Mouse (Mus musculus) midbrain, embryonic 10.5 days (tissue): ENCODE measurements around the gene Tymp. TPM values are rescaled to one million over a fixed set of nuclear protein-coding genes. Genes with fewer than 3 reads are reported as not detected.

ENCODE experiments used
- DNase-seq: peaks from one replicate; pipeline ENCODE4 v3.0.0-alpha.2; 2017; ENCODE audit warnings: low spot score
- H3K27ac ChIP-seq: fragments of 300-500 bp; sonication (generic); replicated peaks from 2 replicates; pipeline ENCODE4 v1.5.1; 2016; ENCODE audit warnings: mild to moderate bottlenecking
- H3K27me3 ChIP-seq: fragments of 300-500 bp; sonication (generic); 2 replicates; pipeline ENCODE4 v1.6.1; 2016; ENCODE audit warnings: low read depth, mild to moderate bottlenecking; ENCODE audit not compliant: poor library complexity, severe bottlenecking
- H3K36me3 ChIP-seq: fragments of 300-500 bp; sonication (generic); 2 replicates; pipeline ENCODE4 v1.6.1; 2016; ENCODE audit warnings: mild to moderate bottlenecking, moderate library complexity
- H3K4me1 ChIP-seq: fragments of 300-500 bp; sonication (generic); 2 replicates; pipeline ENCODE4 v1.6.1; 2016
- H3K4me3 ChIP-seq: fragments of 300-500 bp; sonication (generic); 2 replicates; pipeline ENCODE4 v1.5.1; 2016; ENCODE audit warnings: mild to moderate bottlenecking, moderate library complexity
- H3K9me3 ChIP-seq: fragments of 300-500 bp; sonication (generic); replicated peaks from 2 replicates; pipeline ENCODE4 v1.6.1; 2016; ENCODE audit warnings: mild to moderate bottlenecking
- WGBS: fragments of 180-500 bp; shearing (Covaris S2); methylation state at CpG from one replicate; pipeline ENCODE4 v1.1.7; 2016; 5-methylcytosine and 5-hydroxymethylcytosine counted together
- polyA plus RNA-seq: library from polyadenylated mRNA; unstranded; fragments of >200 nt; fragmentation: Nextera tagmentation; extraction: Ambion mirVana; gene quantifications from 2 replicates; pipeline ENCODE4 v1.2.1, GENCODE M21; 2016

The Tymp gene
- polyA plus RNA-seq, 1 experiment from 2014 or later: 1.6 TPM

DNA sequence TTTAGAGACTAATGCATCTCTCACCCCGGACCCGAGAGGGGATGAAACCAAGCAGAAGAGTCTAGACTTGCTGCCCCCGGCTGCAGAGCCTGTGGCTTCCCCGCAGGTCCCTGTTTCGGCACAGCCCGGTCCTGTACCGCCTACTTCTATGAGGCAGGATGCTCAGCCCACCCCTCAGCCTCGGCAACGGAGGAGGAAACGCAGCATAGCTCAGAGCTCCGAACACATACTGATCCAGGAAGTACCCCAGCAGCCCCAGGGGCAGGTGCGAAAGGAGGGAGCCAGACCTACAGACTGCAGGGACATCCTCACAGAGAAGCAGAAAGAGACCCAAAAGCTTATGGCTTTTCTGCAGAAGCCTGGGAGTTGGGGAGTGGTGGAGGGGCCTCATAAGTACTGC is 10.3 kb upstream of the Tymp start:
- 49% methylated on average over 12 of the region's 12 CpGs for WGBS

GRCm38 (mm10) chr15:89384617-89385016 is 7.8 kb upstream of the Tymp start, which contains the start of gene Klhdc7b:
Gene Klhdc7b, plus strand, starts transcription at chr15:89384917.
- Histone ChIP-seq H3K4me3 (no peak within 1 kb of the TSS), H3K36me3 (no peaks in the 10 kb centered on the region), H3K4me1 (peaks cover under 1% of the 10 kb centered on the region), H3K27ac (no peak within 1 kb of the TSS), H3K27me3 (peaks cover 47% of the 10 kb centered on the region), H3K9me3 (no peaks in the 10 kb centered on the region)
- WGBS: 86% methylated on average over 7 of the region's 7 CpGs
- DNase-seq: no peak

More for the DNA sequence above, 10.3 kb upstream of the Tymp start:
- Histone ChIP-seq H3K36me3 (no peaks in the 10 kb centered on the region), H3K27ac (no peak overlapping the region), H3K4me3 (no peak overlapping the region), H3K27me3 (peaks cover 21% of the 10 kb centered on the region; the same call in 1 of the 2 replicates), H3K9me3 (no peaks in the 10 kb centered on the region), H3K4me1 (no peaks in the 10 kb centered on the region)
- no peak for DNase-seq

DNA sequence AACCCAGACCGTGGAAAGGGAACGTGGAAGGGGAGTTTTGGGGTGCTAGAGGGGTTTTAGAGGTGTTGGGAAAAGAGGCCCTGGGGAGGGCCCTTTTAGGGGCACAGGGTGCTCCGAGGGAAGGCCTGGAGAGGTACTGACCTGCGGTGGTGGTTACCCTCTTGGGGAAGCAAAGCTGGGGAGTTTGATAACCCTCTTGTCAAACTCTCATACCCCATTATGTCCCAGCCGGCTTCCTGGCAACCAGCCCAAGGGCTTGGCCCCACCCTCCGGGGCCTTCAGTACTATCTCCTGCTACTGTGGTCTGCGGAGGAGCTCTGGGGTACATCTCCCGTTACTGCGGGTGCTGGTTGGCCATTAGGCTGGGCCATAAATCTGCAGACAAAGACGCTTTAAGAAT is 2.6 kb upstream of the Tymp start:
- no peak for DNase-seq
- 17% methylated on average over 10 of the region's 10 CpGs for WGBS
- H3K27ac ChIP-seq: peak overlapping the region; percentile 10; the same call in 1 of the 2 replicates
- H3K36me3 ChIP-seq: no peaks in the 10 kb centered on the region
- peaks cover 30% of the 10 kb centered on the region for H3K4me1 ChIP-seq
- H3K4me3 ChIP-seq: peak overlapping the region; percentile 56
- no peaks in the 10 kb centered on the region for H3K9me3 ChIP-seq
- peaks cover 79% of the 10 kb centered on the region for H3K27me3 ChIP-seq

- DNase-seq: peak; percentile 58
- Histone ChIP-seq H3K36me3 (no peaks in the 10 kb centered on the region), H3K27me3 (peaks cover 79% of the 10 kb centered on the region), H3K4me3 (peak within 1 kb of the TSS; percentile 56), H3K27ac (peak within 1 kb of the TSS; percentile 10), H3K9me3 (no peaks in the 10 kb centered on the region), H3K4me1 (peaks cover 35% of the 10 kb centered on the region)
- under 1% methylated on average over 33 of the region's 33 CpGs for WGBS
These were observed 2.1 kb upstream of the Tymp start, which contains the start of gene Odf3b for GRCm38 (mm10) chr15:89378831-89379401. Gene Odf3b, minus strand, starts transcription at chr15:89379282.

GRCm38 (mm10) chr15:89377938-89378828 is 1.3 kb upstream of the Tymp start:
- H3K4me1 ChIP-seq: peaks cover 42% of the 10 kb centered on the region
- DNase-seq: no peak
- no peaks in the 10 kb centered on the region for H3K36me3 ChIP-seq
- H3K4me3 ChIP-seq: peak overlapping the region; percentile 56
- no peaks in the 10 kb centered on the region for H3K9me3 ChIP-seq
- 9% methylated on average over 46 of the region's 46 CpGs for WGBS
- H3K27ac ChIP-seq: peak overlapping the region; percentile 10; the same call in 1 of the 2 replicates
- H3K27me3 ChIP-seq: peaks cover 76% of the 10 kb centered on the region

GRCm38 (mm10) chr15:89377362-89377761 is 523 bp upstream of the Tymp start:
- peaks cover 6% of the 10 kb centered on the region for H3K36me3 ChIP-seq
- no peak overlapping the region for H3K27ac ChIP-seq
- no peak for DNase-seq
- peak overlapping the region; percentile 24 for H3K4me3 ChIP-seq
- H3K27me3 ChIP-seq: peaks cover 76% of the 10 kb centered on the region
- no peaks in the 10 kb centered on the region for H3K9me3 ChIP-seq
- WGBS: 4% methylated on average over 18 of the region's 18 CpGs
- H3K4me1 ChIP-seq: peaks cover 50% of the 10 kb centered on the region

- Histone ChIP-seq H3K36me3 (peaks cover 20% of the 10 kb centered on the region), H3K27ac (no peak overlapping the region), H3K9me3 (no peaks in the 10 kb centered on the region), H3K4me3 (no peak overlapping the region), H3K27me3 (peaks cover 64% of the 10 kb centered on the region), H3K4me1 (peaks cover 52% of the 10 kb centered on the region)
- DNase-seq: no peak
- WGBS: 88% methylated on average over 7 of the region's 7 CpGs
These were observed 799 bp downstream of the Tymp start for GRCm38 (mm10) chr15:89376040-89376439.

GRCm38 (mm10) chr15:89374801-89375534 is 1.9 kb downstream of the Tymp start:
- Histone ChIP-seq H3K36me3 (peaks cover 30% of the 10 kb centered on the region), H3K4me1 (peaks cover 52% of the 10 kb centered on the region)

GRCm38 (mm10) chr15:89374340-89374739 is 2.5 kb downstream of the Tymp start:
- Histone ChIP-seq H3K36me3 (peaks cover 37% of the 10 kb centered on the region), H3K4me1 (peaks cover 49% of the 10 kb centered on the region), H3K27ac (peak overlapping the region; percentile 95)

More at GRCm38 (mm10) chr15:89374801-89375534, 1.9 kb downstream of the Tymp start:
- DNase-seq: no peak
- WGBS: 92% methylated on average over 17 of the region's 17 CpGs
- Histone ChIP-seq H3K27me3 (peaks cover 53% of the 10 kb centered on the region), H3K4me3 (peak overlapping the region; percentile 76; the same call in 1 of the 2 replicates), H3K9me3 (no peaks in the 10 kb centered on the region), H3K27ac (no peak overlapping the region)

DNA sequence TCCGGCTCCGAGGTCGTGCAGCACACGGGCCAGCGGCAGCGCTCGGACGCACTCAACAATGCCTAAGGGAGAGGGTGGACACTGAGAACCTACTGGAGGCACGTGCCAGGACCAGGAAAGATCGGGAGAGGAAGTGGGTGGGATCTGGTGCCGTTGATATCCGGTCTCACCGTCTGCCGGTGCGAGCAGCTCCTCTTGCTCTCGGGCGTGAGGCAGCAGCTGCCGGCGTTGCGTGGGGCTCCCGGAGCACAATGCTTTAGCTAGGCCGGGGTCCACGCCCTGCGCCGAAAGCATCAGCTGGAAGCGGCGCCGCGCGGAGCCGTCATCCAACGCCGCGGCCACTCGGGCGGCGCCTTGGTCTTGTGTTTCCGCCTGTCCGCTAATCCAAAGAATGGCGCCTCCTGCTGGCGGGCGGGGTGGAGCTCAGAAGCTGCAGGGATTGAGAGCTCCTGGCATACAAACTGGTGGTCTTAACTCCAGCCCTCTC is 3.0 kb downstream of the Tymp start, which contains the start of gene Sco2:
Sco2 (minus strand) TSS at position 85 of the 487 bp plus-strand sequence.
- no peaks in the 10 kb centered on the region for H3K9me3 ChIP-seq
- WGBS: under 1% methylated on average over 42 of the region's 42 CpGs
- peaks cover 42% of the 10 kb centered on the region for H3K36me3 ChIP-seq
- peak within 1 kb of the TSS; percentile 95 for H3K27ac ChIP-seq
- H3K4me1 ChIP-seq: peaks cover 44% of the 10 kb centered on the region
- peak; percentile 96 for DNase-seq
- peaks cover 41% of the 10 kb centered on the region for H3K27me3 ChIP-seq
- peak within 1 kb of the TSS; percentile 76 for H3K4me3 ChIP-seq

More at GRCm38 (mm10) chr15:89374340-89374739, 2.5 kb downstream of the Tymp start:
- no peak for DNase-seq
- H3K9me3 ChIP-seq: no peaks in the 10 kb centered on the region
- H3K27me3 ChIP-seq: peaks cover 47% of the 10 kb centered on the region
- H3K4me3 ChIP-seq: peak overlapping the region; percentile 76
- WGBS: 49% methylated on average over 9 of the region's 9 CpGs

DNA sequence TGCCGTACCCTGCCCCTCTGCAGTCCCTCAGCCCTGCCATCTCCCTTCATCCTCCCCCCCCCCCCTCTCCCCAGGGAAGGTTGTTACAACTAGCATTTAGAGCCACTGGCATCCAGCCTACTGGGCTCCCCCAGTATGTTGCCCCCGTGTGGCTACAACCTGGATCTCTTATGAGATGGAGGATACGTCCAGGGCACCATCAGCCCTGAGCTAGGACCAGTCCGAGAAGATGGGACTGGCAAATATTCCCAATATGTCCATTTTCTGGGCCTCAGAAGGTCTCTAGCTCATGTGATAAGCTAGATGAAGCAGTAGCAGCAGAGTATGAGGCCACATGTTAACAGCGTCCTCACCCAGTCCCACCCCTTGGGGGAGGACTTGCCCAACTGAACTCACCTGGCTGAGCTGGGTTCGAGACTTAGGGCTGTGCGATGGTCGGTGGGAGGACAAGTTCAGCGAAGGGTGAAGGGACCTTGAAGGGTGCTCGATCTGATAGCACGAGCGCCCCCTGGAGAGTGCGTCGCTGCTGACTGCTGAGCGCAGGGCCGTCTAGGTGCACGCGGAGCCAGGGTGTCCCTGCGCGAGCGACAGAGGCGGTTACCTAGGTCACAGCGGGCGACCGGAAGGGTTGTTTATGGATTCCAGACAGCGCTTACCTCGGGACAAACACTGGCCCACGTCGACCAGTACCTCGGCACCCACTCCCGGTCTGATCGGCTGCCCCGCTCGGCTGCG is 3.6 kb downstream of the Tymp start:
- 3% methylated on average over 35 of the region's 35 CpGs for WGBS
- H3K9me3 ChIP-seq: no peaks in the 10 kb centered on the region
- DNase-seq: peak; percentile 77
- H3K36me3 ChIP-seq: peaks cover 48% of the 10 kb centered on the region
- H3K4me1 ChIP-seq: peaks cover 38% of the 10 kb centered on the region
- H3K27ac ChIP-seq: peak overlapping the region; percentile 95
- H3K27me3 ChIP-seq: peaks cover 35% of the 10 kb centered on the region
- H3K4me3 ChIP-seq: peak overlapping the region; percentile 76
